In the genomic region with DNA sequence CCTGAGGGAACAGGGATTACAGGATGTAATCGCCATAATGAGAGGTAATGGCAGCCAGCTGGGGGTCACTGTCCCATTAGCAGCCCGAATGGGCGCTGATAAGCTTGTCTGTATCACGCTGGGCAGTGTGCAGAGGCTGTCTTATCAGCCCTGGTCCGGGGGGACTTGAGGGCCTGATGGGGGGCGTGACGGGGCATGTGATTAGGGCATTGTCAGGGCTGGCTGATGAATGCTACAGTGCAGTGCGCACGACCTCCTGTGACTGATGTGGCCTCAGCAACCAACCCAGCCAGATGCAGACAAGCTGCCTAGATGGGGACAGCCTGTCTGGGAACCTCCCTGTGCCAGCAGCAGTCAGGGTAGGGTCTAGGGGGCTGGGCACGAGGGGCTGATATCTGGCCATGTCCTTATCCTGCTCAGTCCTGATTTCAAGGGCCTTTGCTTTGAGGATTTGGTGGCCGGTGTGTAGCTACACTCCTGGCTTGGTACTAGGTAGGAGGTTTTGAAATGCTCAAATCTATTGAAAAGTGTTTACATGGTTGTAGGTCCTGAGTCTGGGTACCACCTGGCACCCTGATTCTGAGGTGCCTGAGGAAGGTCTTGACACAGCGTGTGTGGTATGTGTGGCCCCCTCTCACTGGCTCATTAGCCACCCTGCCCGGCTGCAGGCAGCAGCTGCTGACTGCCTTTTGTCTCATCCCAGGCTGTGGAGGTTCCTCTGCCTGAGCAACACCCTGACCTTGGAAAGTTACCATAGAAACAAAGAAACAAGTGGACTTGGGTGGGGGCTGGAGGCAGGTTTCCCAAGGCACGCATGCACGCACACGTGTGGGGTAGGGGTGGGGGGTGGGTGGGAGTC, we compare ENCODE assay signal across 11 mouse cellular contexts. TPM values are rescaled to one million over a fixed set of nuclear protein-coding genes. Genes with fewer than 3 reads are reported as not detected.
DNase-seq lines count a peak whose midpoint lies in the region; ATAC-seq lines count a peak whose summit lies in the region.
"Had no signal": no experiment of that assay in that cellular context is flagged by ENCODE, and none has a peak within 500 bp of the region (broad histone marks: within the 10 kb centered on the region; RNA-seq: fewer than 3 reads in every experiment).

No protein-coding gene starts in this region.

- 0 out of 2 replicates have a peak, but pooled peaks have one; percentile 15 for ATAC-seq in heart, embryonic 16.5 days (replicated peaks; ENCODE audit: extremely low read depth, insufficient read depth, low FRiP score)
- ATAC-seq in hindbrain, embryonic 14.5 days (ENCODE audit: low FRiP score), result peak; percentile 44; the same call in 1 of the 2 replicates
- ATAC-seq in midbrain, embryonic 15.5 days (replicated peaks), result peak; percentile 43; the same call in 1 of the 2 replicates

- no peak overlapping the region for H3K4me2 ChIP-seq in heart, embryonic 16.5 days (ENCODE audit: low read depth, low read length)
- no peak overlapping the region for H3K4me2 ChIP-seq in hindbrain, embryonic 14.5 days (replicated peaks)
- H3K4me2 ChIP-seq in midbrain, embryonic 15.5 days, result no peak overlapping the region
- H3K4me2 ChIP-seq: liver, embryonic 15.5 days had no signal

- peaks cover 22% of the 10 kb centered on the region for H3K4me1 ChIP-seq in heart, embryonic 16.5 days (ENCODE audit: control insufficient read depth, insufficient read depth, low read length)
- H3K4me1 ChIP-seq in hindbrain, embryonic 14.5 days (replicated peaks; ENCODE audit: control insufficient read depth, insufficient read depth, low read length), result peaks cover 29% of the 10 kb centered on the region
- H3K4me1 ChIP-seq in midbrain, embryonic 15.5 days, result peaks cover 41% of the 10 kb centered on the region
- H3K4me1 ChIP-seq: liver, embryonic 15.5 days had no signal

- H3K9me3 ChIP-seq in heart, embryonic 16.5 days (replicated peaks; ENCODE audit: control insufficient read depth, low read length), result no peaks in the 10 kb centered on the region
- H3K9me3 ChIP-seq in hindbrain, embryonic 14.5 days (ENCODE audit: control insufficient read depth, low read length), result no peaks in the 10 kb centered on the region
- H3K9me3 ChIP-seq in midbrain, embryonic 15.5 days, result no peaks in the 10 kb centered on the region
- H3K9me3 ChIP-seq: liver, embryonic 15.5 days had no signal

- H3K9ac ChIP-seq in heart, embryonic 16.5 days (ENCODE audit: low read length), result no peak overlapping the region
- peak overlapping the region; percentile 34; the same call in 1 of the 2 replicates for H3K9ac ChIP-seq in hindbrain, embryonic 14.5 days
- no peak overlapping the region for H3K9ac ChIP-seq in midbrain, embryonic 15.5 days
- H3K9ac ChIP-seq: liver, embryonic 15.5 days had no signal

- H3K27me3 ChIP-seq in heart, embryonic 16.5 days (ENCODE audit: control insufficient read depth, insufficient read depth, low read length), result no peaks in the 10 kb centered on the region
- H3K27me3 ChIP-seq in hindbrain, embryonic 14.5 days (ENCODE audit: control insufficient read depth, insufficient read depth, low read length), result no peaks in the 10 kb centered on the region
- no peaks in the 10 kb centered on the region for H3K27me3 ChIP-seq in midbrain, embryonic 15.5 days (replicated peaks)
- H3K27me3 ChIP-seq: liver, embryonic 15.5 days had no signal

- 21% methylated on average over 16 of the region's 16 CpGs for WGBS in heart, embryonic 16.5 days
- 15% methylated on average over 16 of the region's 16 CpGs for WGBS in hindbrain, embryonic 14.5 days
- 12% methylated on average over 16 of the region's 16 CpGs for WGBS in midbrain, embryonic 15.5 days

- no peak overlapping the region for H3K27ac ChIP-seq in heart, embryonic 16.5 days (ENCODE audit: low read length)
- H3K27ac ChIP-seq in hindbrain, embryonic 14.5 days, result no peak overlapping the region; the same call in 1 of the 2 replicates
- 0 out of 2 replicates have a peak overlapping the region, but pooled peaks have one; percentile 25 for H3K27ac ChIP-seq in midbrain, embryonic 15.5 days
- H3K27ac ChIP-seq: liver, embryonic 15.5 days had no signal

- DNase-seq in heart, adult 9 months (ENCODE audit: low spot score in 2 of 2), result no peak
- DNase-seq in embryo, embryonic 10.5 days (ENCODE audit: low spot score), result peak; percentile 74
- DNase-seq in hindbrain, embryonic 14.5 days (ENCODE audit: low spot score), result no peak
- DNase-seq in thymus, postnatal 14 days, result no peak
- no peak for DNase-seq in spleen, postnatal 10 days (ENCODE audit: low spot score in 2 of 2)
- DNase-seq in thymus, postnatal 0 days (ENCODE audit: low spot score), result no peak
- DNase-seq: cerebellum, adult 9-11 months; kidney, postnatal 36 days had no signal

- H3K4me3 ChIP-seq in heart, embryonic 16.5 days (ENCODE audit: low read length), result no peak overlapping the region
- H3K4me3 ChIP-seq in hindbrain, embryonic 14.5 days (replicated peaks; ENCODE audit: low read length), result no peak overlapping the region
- no peak overlapping the region for H3K4me3 ChIP-seq in midbrain, embryonic 15.5 days
- H3K4me3 ChIP-seq: liver, embryonic 15.5 days had no signal

- no peaks in the 10 kb centered on the region for H3K36me3 ChIP-seq in heart, embryonic 16.5 days (ENCODE audit: control insufficient read depth, insufficient read depth)
- H3K36me3 ChIP-seq in hindbrain, embryonic 14.5 days (replicated peaks; ENCODE audit: control insufficient read depth, insufficient read depth), result no peaks in the 10 kb centered on the region
- H3K36me3 ChIP-seq in midbrain, embryonic 15.5 days (replicated peaks), result no peaks in the 10 kb centered on the region
- H3K36me3 ChIP-seq: liver, embryonic 15.5 days had no signal

RNA-seq across cellular contexts. Expression of a gene that starts 18.2 kb away (rescaled TPM):
- 2.1 and 2.8 TPM in 2 replicates for polyA plus RNA-seq in heart, embryonic 16.5 days (2015; fragmentation: Nextera tagmentation; extraction: Ambion mirVana)
- 3.1 and 3.4 TPM in 2 replicates for polyA plus RNA-seq in hindbrain, embryonic 14.5 days (2014; fragmentation: Nextera tagmentation; extraction: Ambion mirVana)
- 7.2 and 8.6 TPM in 2 replicates for polyA plus RNA-seq in midbrain, embryonic 15.5 days (2015; fragmentation: Nextera tagmentation; extraction: Ambion mirVana)
- polyA plus RNA-seq in thymus, postnatal 0 days (2015; fragmentation: Nextera tagmentation; extraction: Ambion mirVana), result 0.87 and 0.92 TPM in 2 replicates

RNA-seq across cellular contexts. Expression of a gene that starts 57.7 kb away (rescaled TPM):
- 0.59 and 0.65 TPM in 2 replicates for polyA plus RNA-seq in heart, embryonic 16.5 days (2015; fragmentation: Nextera tagmentation; extraction: Ambion mirVana)
- 0.29 and 0.46 TPM in 2 replicates for polyA plus RNA-seq in hindbrain, embryonic 14.5 days (2014; fragmentation: Nextera tagmentation; extraction: Ambion mirVana)
- 1.1 and 1.3 TPM in 2 replicates for polyA plus RNA-seq in midbrain, embryonic 15.5 days (2015; fragmentation: Nextera tagmentation; extraction: Ambion mirVana)
- 0.82 and 0.85 TPM in 2 replicates for polyA plus RNA-seq in thymus, postnatal 0 days (2015; fragmentation: Nextera tagmentation; extraction: Ambion mirVana)
